Mouse (Mus musculus): ENCODE measurements around the gene Wnt9a. TPM values are rescaled to one million over a fixed set of nuclear protein-coding genes. Genes with fewer than 3 reads are reported as not detected.

The Wnt9a gene
- 3.8 and 4.1 TPM in 2 replicates for polyA plus RNA-seq (2016; fragmentation: Nextera tagmentation; extraction: Ambion mirVana)

DNA sequence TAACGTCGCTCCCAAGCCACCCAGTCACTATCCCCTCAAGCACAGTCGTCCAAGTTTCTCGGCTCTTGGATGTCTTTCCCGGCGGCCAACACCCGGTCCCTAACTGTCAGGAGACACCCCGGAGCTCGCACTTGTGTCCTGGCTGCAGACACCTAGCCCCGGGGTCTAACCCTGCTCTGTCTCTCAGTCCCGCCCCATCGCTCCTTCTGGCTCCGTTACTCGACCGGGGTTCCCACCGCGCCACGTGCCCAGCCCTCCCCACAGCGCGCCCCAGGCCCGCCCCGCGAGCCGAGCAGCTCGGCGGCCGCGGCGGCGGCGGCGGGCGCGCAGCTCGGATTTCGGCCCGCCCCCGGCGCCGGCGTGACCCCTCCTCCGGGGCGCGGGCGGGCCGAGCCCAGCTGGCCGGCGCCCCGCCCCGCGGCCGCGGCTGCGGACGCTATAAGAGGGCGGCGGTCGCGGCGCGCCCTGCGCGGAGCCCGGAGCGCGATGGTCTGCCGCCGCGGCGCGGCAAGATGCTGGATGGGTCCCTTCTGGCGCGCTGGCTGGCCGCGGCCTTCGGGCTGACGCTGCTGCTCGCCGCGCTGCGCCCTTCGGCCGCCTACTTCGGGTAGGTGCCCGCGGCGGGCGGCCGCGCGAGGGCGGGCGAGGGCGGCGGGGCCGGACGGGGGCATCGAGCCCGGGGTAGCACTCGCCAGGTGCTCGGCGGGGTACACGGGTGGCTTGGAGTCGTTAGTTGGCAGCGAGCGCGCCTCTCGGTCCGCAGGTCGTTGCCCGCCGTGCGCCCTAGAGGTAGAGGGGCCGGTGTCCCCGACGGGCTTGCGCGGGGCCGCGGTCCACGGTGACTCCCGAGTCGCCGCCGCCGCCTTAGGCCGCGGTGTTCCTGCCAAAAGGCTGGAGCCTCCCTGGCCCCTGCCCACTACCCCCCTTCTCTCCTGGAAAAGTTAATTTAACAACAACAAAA lies at the start of gene Wnt9a:
TSS of gene Wnt9a (plus strand) at position 468 of the 961 bp plus-strand sequence.
- peak within 1 kb of the TSS; percentile 72 for H3K4me3 ChIP-seq
- H3K36me3 ChIP-seq, result no peaks in the 10 kb centered on the region
- peak within 1 kb of the TSS; percentile 77 for H3K27ac ChIP-seq
- H3K27me3 ChIP-seq (ENCODE audit: insufficient read depth, poor library complexity, severe bottlenecking), result peaks cover 91% of the 10 kb centered on the region
- DNase-seq (ENCODE audit: low spot score), result no peak
- no peaks in the 10 kb centered on the region for H3K9me3 ChIP-seq
- whole genome bisulfite sequencing, result 4% methylated on average over 128 of the region's 128 CpGs
- H3K4me1 ChIP-seq, result peaks cover 48% of the 10 kb centered on the region

GRCm38 (mm10) chr11:59259647-59260046 lies 47.1 kb upstream of the Wnt9a start:
- Histone ChIP-seq H3K36me3 (no peaks in the 10 kb centered on the region), H3K4me1 (peaks cover 12% of the 10 kb centered on the region), H3K9me3 (no peaks in the 10 kb centered on the region), H3K27ac (no peak overlapping the region), H3K4me3 (no peak overlapping the region), H3K27me3 (ENCODE audit: insufficient read depth, poor library complexity, severe bottlenecking) (peaks cover 71% of the 10 kb centered on the region)
- 63% methylated on average over 7 of the region's 7 CpGs for WGBS
- no peak for DNase-seq (ENCODE audit: low spot score)

DNA sequence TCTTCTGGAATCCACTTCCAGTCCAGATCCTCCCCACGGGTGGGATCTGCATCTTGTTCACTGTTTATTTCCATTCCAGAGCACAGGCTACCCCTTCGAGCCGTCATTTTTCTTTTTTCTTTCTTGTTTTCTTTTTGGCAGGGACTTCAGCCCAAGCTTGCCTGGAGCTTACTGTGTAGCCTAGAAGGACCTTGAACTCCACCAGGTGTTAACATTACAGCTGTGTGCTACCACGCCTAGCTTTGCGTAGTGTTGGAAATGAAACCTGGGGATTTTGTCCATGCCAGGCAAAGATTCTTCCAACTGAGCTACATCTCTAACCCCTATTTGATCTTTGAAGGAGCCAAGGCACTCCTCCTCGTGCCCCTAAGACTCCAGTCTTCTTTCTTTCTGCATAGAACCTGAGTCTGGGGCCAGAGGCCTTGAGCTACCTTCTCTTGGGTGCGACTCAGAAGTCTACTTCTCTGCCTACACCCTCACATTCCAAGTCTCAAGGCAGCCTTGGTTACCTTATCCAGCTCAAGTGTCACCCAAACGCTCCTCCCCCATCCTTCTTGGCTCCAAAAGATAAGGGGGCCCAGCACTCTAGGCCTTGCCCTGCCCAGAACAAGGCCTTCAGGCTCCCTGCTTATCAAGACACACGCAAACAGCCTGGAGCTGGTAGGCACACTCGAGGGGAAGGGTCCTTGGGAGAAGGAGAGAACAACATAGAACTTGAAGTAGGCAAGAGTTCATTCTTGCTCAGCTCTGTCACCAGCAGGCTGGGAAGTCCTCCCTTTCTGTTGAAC lies 45.8 kb upstream of the Wnt9a start:
- peaks cover 71% of the 10 kb centered on the region for H3K27me3 ChIP-seq (ENCODE audit: insufficient read depth, poor library complexity, severe bottlenecking)

GRCm38 (mm10) chr11:59262308-59262707 lies 44.4 kb upstream of the Wnt9a start:
- no peak overlapping the region for H3K4me3 ChIP-seq
- peaks cover 14% of the 10 kb centered on the region for H3K4me1 ChIP-seq
- DNase-seq (ENCODE audit: low spot score), result no peak
- no peak overlapping the region for H3K27ac ChIP-seq
- no peaks in the 10 kb centered on the region for H3K9me3 ChIP-seq
- H3K36me3 ChIP-seq, result no peaks in the 10 kb centered on the region
- peaks cover 71% of the 10 kb centered on the region for H3K27me3 ChIP-seq (ENCODE audit: insufficient read depth, poor library complexity, severe bottlenecking)

More for the DNA sequence above, 45.8 kb upstream of the Wnt9a start:
- Histone ChIP-seq H3K9me3 (no peaks in the 10 kb centered on the region), H3K27ac (no peak overlapping the region), H3K4me3 (no peak overlapping the region), H3K36me3 (no peaks in the 10 kb centered on the region), H3K4me1 (peaks cover 14% of the 10 kb centered on the region)
- WGBS, result 56% methylated on average over 10 of the region's 10 CpGs
- DNase-seq (ENCODE audit: low spot score), result peak; percentile 89

DNA sequence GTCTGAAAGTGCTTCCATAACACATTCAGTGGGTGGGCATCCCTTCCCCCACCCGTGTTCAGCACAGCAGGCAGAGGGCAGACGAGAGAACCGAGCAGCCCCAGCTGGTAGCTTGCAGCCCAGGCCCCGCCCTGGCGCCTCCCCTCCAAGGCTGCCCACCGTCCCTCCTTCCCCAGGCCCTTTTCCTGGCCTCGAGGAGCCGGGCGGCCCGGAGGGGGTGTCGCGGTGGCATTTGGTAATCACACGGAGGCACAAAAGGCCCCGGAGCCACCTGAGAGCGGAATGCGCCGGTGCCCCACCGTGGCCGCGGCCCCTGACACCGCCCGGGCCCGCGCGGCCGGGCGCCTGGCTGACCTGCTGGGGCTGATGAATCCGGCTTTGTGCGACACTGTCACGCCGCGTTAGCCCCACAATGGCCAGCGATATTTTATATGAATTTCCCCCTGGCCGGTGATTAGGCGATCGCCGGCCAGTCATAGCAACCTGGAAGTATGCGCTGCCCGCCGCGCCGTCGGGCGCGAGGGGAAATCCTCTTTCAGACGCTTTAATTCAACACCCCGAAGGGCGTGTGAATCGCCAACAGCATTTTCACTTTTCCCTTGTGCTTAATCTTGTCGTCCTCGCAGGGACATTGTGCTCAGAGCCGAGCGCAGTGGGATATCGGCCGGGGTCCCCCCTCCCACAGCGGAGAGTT lies 42.7 kb upstream of the Wnt9a start:
- Histone ChIP-seq H3K9me3 (no peaks in the 10 kb centered on the region), H3K27me3 (ENCODE audit: insufficient read depth, poor library complexity, severe bottlenecking) (peaks cover 73% of the 10 kb centered on the region), H3K4me1 (peaks cover 14% of the 10 kb centered on the region), H3K36me3 (no peaks in the 10 kb centered on the region), H3K27ac (peak overlapping the region; percentile 77), H3K4me3 (peak overlapping the region; percentile 72)
- DNase-seq (ENCODE audit: low spot score), result no peak
- WGBS, result under 1% methylated on average over 56 of the region's 56 CpGs

- DNase-seq (ENCODE audit: low spot score), result no peak
- Histone ChIP-seq H3K4me1 (peaks cover 14% of the 10 kb centered on the region), H3K4me3 (peak overlapping the region; percentile 72), H3K36me3 (no peaks in the 10 kb centered on the region), H3K9me3 (no peaks in the 10 kb centered on the region), H3K27ac (0 out of 2 replicates have a peak overlapping the region, but pooled peaks have one; percentile 77), H3K27me3 (ENCODE audit: insufficient read depth, poor library complexity, severe bottlenecking) (peaks cover 73% of the 10 kb centered on the region)
- 5% methylated on average over 8 of the region's 8 CpGs for WGBS
These were observed 42.1 kb upstream of the Wnt9a start for GRCm38 (mm10) chr11:59264593-59264992.

- no peaks in the 10 kb centered on the region for H3K9me3 ChIP-seq
These were observed 41.4 kb upstream of the Wnt9a start for GRCm38 (mm10) chr11:59265154-59265813.

GRCm38 (mm10) chr11:59266727-59267126 lies 40.0 kb upstream of the Wnt9a start:
- DNase-seq (ENCODE audit: low spot score), result no peak
- 27% methylated on average over 6 of the region's 6 CpGs for WGBS

More at GRCm38 (mm10) chr11:59265154-59265813, 41.4 kb upstream of the Wnt9a start:
- DNase-seq (ENCODE audit: low spot score), result no peak
- Histone ChIP-seq H3K36me3 (no peaks in the 10 kb centered on the region), H3K27ac (no peak overlapping the region), H3K4me3 (no peak overlapping the region), H3K4me1 (peaks cover 14% of the 10 kb centered on the region), H3K27me3 (ENCODE audit: insufficient read depth, poor library complexity, severe bottlenecking) (peaks cover 70% of the 10 kb centered on the region)
- 64% methylated on average over 8 of the region's 8 CpGs for WGBS

DNA sequence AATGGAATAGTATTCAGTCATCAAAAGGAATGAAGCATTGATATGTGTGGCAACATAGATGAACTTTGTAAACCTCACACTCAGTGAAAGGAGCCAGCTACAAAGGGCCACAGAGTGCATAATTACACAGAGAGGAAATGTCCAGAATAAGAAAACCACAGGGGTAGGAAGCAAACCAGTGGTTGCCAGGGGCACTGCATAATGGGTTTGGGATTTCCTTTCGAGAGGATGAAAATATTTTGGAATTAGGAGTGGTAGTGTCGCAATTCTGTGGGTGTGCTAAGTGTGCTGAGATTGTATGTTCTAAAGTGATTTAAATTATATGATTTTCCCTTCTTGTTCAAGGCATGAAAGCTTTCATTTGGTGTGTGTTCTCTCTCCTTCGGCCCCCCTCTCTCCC lies 32.5 kb upstream of the Wnt9a start:
- H3K27me3 ChIP-seq (ENCODE audit: insufficient read depth, poor library complexity, severe bottlenecking), result peaks cover 60% of the 10 kb centered on the region
- H3K4me3 ChIP-seq, result no peak overlapping the region
- H3K9me3 ChIP-seq, result no peaks in the 10 kb centered on the region
- WGBS, result 75% methylated on average over 2 of the region's 3 CpGs
- no peak for DNase-seq (ENCODE audit: low spot score)
- no peaks in the 10 kb centered on the region for H3K36me3 ChIP-seq
- H3K27ac ChIP-seq, result no peak overlapping the region
- H3K4me1 ChIP-seq, result peaks cover 5% of the 10 kb centered on the region; the same call in 1 of the 2 replicates

More at GRCm38 (mm10) chr11:59266727-59267126, 40.0 kb upstream of the Wnt9a start:
- no peak overlapping the region for H3K4me3 ChIP-seq
- no peak overlapping the region for H3K27ac ChIP-seq
- no peaks in the 10 kb centered on the region for H3K9me3 ChIP-seq
- no peaks in the 10 kb centered on the region for H3K36me3 ChIP-seq
- H3K4me1 ChIP-seq, result peaks cover 14% of the 10 kb centered on the region
- H3K27me3 ChIP-seq (ENCODE audit: insufficient read depth, poor library complexity, severe bottlenecking), result peaks cover 56% of the 10 kb centered on the region

DNA sequence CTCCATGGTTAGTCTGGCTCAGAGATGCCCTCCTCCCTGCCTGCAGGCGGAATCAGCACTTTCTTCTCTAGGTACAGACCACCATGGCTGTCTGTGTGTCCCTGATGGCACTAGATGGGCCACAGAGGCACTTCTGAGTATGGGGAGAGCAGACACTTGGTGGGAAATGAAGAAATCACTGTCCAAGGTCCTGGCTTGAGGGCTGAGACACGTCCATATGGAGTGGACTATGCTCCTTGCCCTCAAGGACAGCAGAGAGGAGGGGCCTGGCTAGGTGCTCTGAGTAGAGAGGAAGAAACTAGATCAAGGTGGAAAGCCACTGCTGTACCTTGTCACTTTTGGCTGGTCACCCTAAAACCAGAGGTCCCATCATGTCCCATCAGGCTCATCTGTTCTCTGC lies 29.9 kb upstream of the Wnt9a start:
- 30% methylated on average over 2 of the region's 2 CpGs for WGBS
- peaks cover 87% of the 10 kb centered on the region for H3K27me3 ChIP-seq (ENCODE audit: insufficient read depth, poor library complexity, severe bottlenecking)
- no peaks in the 10 kb centered on the region for H3K36me3 ChIP-seq
- H3K27ac ChIP-seq, result no peak overlapping the region
- no peaks in the 10 kb centered on the region for H3K9me3 ChIP-seq
- H3K4me3 ChIP-seq, result no peak overlapping the region
- H3K4me1 ChIP-seq, result peaks cover 5% of the 10 kb centered on the region; the same call in 1 of the 2 replicates
- DNase-seq (ENCODE audit: low spot score), result no peak

DNA sequence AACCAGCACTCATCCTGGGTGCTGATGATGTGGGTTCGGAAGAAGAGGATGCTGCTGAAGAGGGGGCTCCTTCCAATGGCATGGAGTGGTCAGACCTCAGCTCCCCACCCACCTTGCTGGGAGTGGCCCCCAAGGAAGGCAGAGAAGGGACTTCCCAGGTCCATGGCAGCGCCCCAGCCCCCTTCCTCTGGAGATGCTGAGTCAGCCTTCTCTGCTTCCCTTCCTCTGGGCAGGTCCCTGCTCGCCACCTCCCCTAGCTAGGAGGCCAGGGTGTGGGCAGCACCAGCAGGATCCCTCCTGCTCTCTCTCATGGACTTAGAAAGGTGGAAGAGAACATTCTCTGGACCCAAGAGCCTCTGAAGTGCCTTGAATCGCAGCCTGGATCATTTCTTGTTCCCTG lies 28.7 kb upstream of the Wnt9a start:
- peaks cover 94% of the 10 kb centered on the region for H3K27me3 ChIP-seq (ENCODE audit: insufficient read depth, poor library complexity, severe bottlenecking)
- 64% methylated on average over 4 of the region's 4 CpGs for WGBS

GRCm38 (mm10) chr11:59282111-59282510 lies 24.6 kb upstream of the Wnt9a start:
- Histone ChIP-seq H3K36me3 (no peaks in the 10 kb centered on the region), H3K4me3 (no peak overlapping the region), H3K27ac (no peak overlapping the region), H3K9me3 (no peaks in the 10 kb centered on the region), H3K27me3 (ENCODE audit: insufficient read depth, poor library complexity, severe bottlenecking) (peaks cover 99% of the 10 kb centered on the region), H3K4me1 (no peaks in the 10 kb centered on the region)
- WGBS, result 51% methylated on average over 5 of the region's 5 CpGs
- DNase-seq (ENCODE audit: low spot score), result no peak

More for the DNA sequence above, 28.7 kb upstream of the Wnt9a start:
- no peak for DNase-seq (ENCODE audit: low spot score)
- Histone ChIP-seq H3K4me3 (no peak overlapping the region), H3K27ac (no peak overlapping the region), H3K36me3 (no peaks in the 10 kb centered on the region), H3K4me1 (peaks cover 5% of the 10 kb centered on the region; the same call in 1 of the 2 replicates), H3K9me3 (no peaks in the 10 kb centered on the region)

Data from heart, embryonic 10.5 days (tissue).